Mouse (Mus musculus) limb, embryonic 15.5 days (tissue): ENCODE data around the gene Sit1. TPM values are rescaled to one million over a fixed set of nuclear protein-coding genes. Genes with fewer than 3 reads are reported as not detected.
A peak's percentile ranks its signal among the peaks of the same experiment; 100 is the strongest.

ENCODE experiments used
- ATAC-seq: fragments of 200-750 bp; cut with Nextera tagmentation; 2 replicates; pipeline ENCODE4 v1.8.0; 2017; ENCODE audit warnings: low read depth, moderate TSS enrichment; ENCODE audit not compliant: insufficient number of reproducible peaks, low FRiP score, low TSS enrichment
- H3K27ac ChIP-seq: fragments of 300-500 bp; sonication (generic); 2 replicates; pipeline ENCODE4 v1.5.1; 2015; ENCODE audit warnings: moderate library complexity, mild to moderate bottlenecking, inconsistent platforms
- H3K27me3 ChIP-seq: fragments of 300-500 bp; sonication (generic); 2 replicates; pipeline ENCODE4 v1.6.1; 2015; ENCODE audit warnings: inconsistent platforms
- H3K36me3 ChIP-seq: fragments of 300-500 bp; sonication (generic); 2 replicates; pipeline ENCODE4 v1.6.1; 2015; ENCODE audit warnings: inconsistent platforms
- H3K4me1 ChIP-seq: fragments of 300-500 bp; sonication (generic); 2 replicates; pipeline ENCODE4 v1.6.1; 2015; ENCODE audit warnings: inconsistent platforms
- H3K4me2 ChIP-seq: fragments of 300-500 bp; sonication (generic); 2 replicates; pipeline ENCODE4 v1.6.1; 2015; ENCODE audit warnings: mild to moderate bottlenecking, inconsistent platforms
- H3K4me3 ChIP-seq: fragments of 300-500 bp; sonication (generic); 2 replicates; pipeline ENCODE4 v1.5.1; 2015; ENCODE audit warnings: mild to moderate bottlenecking, inconsistent platforms
- H3K9ac ChIP-seq: fragments of 300-500 bp; sonication (generic); 2 replicates; pipeline ENCODE4 v1.6.1; 2015; ENCODE audit warnings: inconsistent platforms
- H3K9me3 ChIP-seq: fragments of 300-500 bp; sonication (generic); 2 replicates; pipeline ENCODE4 v1.6.1; 2016; ENCODE audit warnings: inconsistent platforms
- WGBS: fragments of 180-500 bp; shearing (Covaris S2); methylation state at CpG from one replicate; pipeline ENCODE4 v1.1.7; 2015; 5-methylcytosine and 5-hydroxymethylcytosine counted together
- polyA plus RNA-seq: library from polyadenylated mRNA; unstranded; fragments of >200 nt; fragmentation: Nextera tagmentation; extraction: Ambion mirVana; gene quantifications from 2 replicates; pipeline ENCODE4 v1.2.1, GENCODE M21; 2015

Sit1 gene
- polyA plus RNA-seq, 1 experiment from 2014 or later, result not detected

DNA sequence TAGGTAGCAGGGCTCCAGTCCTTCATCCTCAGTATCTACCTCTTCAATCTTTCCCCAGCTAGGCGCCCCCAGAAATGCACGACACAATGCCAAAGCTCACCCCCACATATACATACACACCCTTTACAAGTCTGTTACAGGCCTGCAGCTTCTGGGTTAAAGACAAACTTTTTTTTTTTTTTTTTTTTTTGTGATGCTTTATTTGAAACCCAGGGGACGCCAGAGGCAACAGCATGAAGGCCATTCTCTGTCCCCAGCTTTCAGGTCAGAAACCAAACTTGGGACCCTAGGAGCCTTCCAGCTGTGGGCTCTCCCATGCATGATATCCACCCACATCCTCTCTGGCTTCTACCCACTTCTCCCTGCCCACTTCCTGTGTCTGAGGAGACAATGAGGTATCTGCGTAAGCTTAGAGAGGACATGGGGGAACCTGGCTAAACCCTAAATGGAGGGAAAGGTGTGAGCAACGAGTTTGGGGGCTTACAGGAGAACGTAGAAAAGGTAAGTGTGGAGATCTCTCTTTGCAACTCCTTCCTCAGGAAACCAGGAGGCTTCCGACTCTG lies 1.6 kb downstream of the Sit1 start:
- no peaks in the 10 kb centered on the region for H3K27me3 ChIP-seq
- H3K36me3 ChIP-seq, result no peaks in the 10 kb centered on the region
- H3K4me1 ChIP-seq, result peaks cover 5% of the 10 kb centered on the region
- H3K4me2 ChIP-seq, result no peak overlapping the region
- H3K27ac ChIP-seq, result no peak overlapping the region
- no peaks in the 10 kb centered on the region for H3K9me3 ChIP-seq
- no peak for ATAC-seq
- H3K4me3 ChIP-seq, result no peak overlapping the region
- H3K9ac ChIP-seq, result no peak overlapping the region
- WGBS, result 63% methylated on average over 7 of the region's 7 CpGs

- Histone ChIP-seq H3K27me3 (no peaks in the 10 kb centered on the region), H3K9ac (no peak overlapping the region), H3K4me3 (no peak overlapping the region), H3K4me2 (no peak overlapping the region), H3K4me1 (peaks cover 5% of the 10 kb centered on the region), H3K9me3 (no peaks in the 10 kb centered on the region), H3K36me3 (no peaks in the 10 kb centered on the region), H3K27ac (no peak overlapping the region)
- ATAC-seq, result no peak
- WGBS, result 75% methylated on average over 5 of the region's 5 CpGs
Measured at GRCm38 (mm10) chr4:43480985-43481384, 2.5 kb downstream of the Sit1 start.

DNA sequence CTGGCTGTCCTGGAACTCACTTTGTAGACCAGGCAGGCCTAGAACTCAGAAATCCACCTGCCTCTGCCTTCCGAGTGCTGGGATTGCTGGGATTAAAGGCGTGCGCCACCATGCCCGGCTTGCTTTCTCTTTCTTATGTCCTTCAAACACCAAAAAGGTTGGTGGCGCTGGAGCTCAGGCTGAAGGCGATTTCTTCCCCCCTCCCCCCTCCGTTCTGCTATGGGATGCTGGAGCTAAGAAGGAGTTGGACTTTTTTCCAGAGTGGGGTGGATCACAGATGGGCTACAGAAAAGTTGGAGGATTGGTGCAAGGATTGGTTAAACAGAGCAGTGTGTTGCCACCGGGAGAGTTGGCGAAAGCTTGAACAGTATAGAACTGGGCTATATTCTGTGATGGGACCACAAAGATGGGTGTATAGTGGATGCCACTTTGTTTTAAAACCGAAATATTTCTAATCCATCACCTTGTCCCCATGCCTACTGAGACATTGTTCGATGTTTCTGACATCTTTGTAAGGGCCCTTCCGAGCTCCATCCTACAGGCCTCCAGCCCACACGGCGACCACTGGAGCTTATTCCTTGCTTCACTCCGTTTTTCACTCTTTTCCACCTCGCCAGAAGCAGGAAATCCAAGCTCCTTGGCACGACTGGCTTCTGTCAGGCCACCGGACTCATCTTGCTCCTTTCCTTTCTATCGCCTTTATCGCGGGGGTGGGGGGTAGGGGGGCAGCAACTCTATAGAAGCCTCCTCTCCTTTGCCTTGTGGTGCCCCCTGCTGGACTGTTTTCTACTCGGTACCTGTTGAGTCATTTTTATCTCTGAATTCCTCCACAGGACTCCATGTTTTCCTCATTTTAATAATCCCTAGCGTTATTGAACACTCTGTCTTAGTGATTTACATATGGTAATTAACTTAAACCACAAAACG lies 4.4 kb downstream of the Sit1 start:
- Histone ChIP-seq H3K9ac (no peak overlapping the region), H3K27ac (no peak overlapping the region), H3K9me3 (no peaks in the 10 kb centered on the region), H3K4me2 (no peak overlapping the region), H3K4me1 (peaks cover 5% of the 10 kb centered on the region), H3K36me3 (no peaks in the 10 kb centered on the region), H3K4me3 (no peak overlapping the region), H3K27me3 (no peaks in the 10 kb centered on the region)
- WGBS, result 46% methylated on average over 24 of the region's 24 CpGs
- no peak for ATAC-seq

GRCm38 (mm10) chr4:43478534-43478858 lies 5.0 kb downstream of the Sit1 start:
- no peak for ATAC-seq

GRCm38 (mm10) chr4:43477857-43478533 lies 5.5 kb downstream of the Sit1 start:
- no peaks in the 10 kb centered on the region for H3K9me3 ChIP-seq
- no peaks in the 10 kb centered on the region for H3K36me3 ChIP-seq
- peak overlapping the region; percentile 38 for H3K4me2 ChIP-seq
- H3K4me3 ChIP-seq, result peak overlapping the region; percentile 28
- peak overlapping the region; percentile 48; the same call in 1 of the 2 replicates for H3K27ac ChIP-seq
- no peak overlapping the region for H3K9ac ChIP-seq
- WGBS, result 22% methylated on average over 11 of the region's 11 CpGs
- peaks cover 5% of the 10 kb centered on the region for H3K4me1 ChIP-seq
- H3K27me3 ChIP-seq, result no peaks in the 10 kb centered on the region
- ATAC-seq, result peak; percentile 82

More at GRCm38 (mm10) chr4:43478534-43478858, 5.0 kb downstream of the Sit1 start:
- Histone ChIP-seq H3K4me1 (peaks cover 5% of the 10 kb centered on the region), H3K9me3 (no peaks in the 10 kb centered on the region), H3K27me3 (no peaks in the 10 kb centered on the region), H3K4me3 (peak overlapping the region; percentile 28), H3K27ac (peak overlapping the region; percentile 48; the same call in 1 of the 2 replicates), H3K36me3 (no peaks in the 10 kb centered on the region), H3K4me2 (peak overlapping the region; percentile 38), H3K9ac (no peak overlapping the region)
- 48% methylated on average over 8 of the region's 8 CpGs for WGBS

DNA sequence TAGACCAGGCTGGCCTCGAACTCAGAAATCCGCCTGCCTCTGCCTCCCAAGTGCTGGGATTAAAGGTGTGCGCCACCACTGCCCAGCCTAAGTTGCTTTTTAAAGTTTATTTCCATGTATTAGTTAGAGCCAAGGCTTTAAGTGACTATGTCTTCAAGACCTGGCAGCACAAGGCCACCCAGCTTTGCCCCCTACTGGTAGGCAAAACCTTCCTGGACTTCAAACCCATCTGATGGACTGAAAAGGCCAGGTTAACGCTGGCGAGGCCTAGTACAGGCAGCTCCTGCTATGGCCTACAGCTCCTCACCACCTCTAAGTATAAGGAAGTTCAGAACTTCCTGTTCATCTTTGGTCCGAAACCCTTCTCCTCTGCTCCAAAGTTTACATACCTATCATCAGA lies 6.9 kb downstream of the Sit1 start:
- H3K9me3 ChIP-seq, result no peaks in the 10 kb centered on the region
- no peak overlapping the region for H3K9ac ChIP-seq
- H3K4me3 ChIP-seq, result no peak overlapping the region
- peaks cover 5% of the 10 kb centered on the region for H3K4me1 ChIP-seq
- no peak overlapping the region for H3K4me2 ChIP-seq
- H3K27ac ChIP-seq, result no peak overlapping the region
- no peaks in the 10 kb centered on the region for H3K36me3 ChIP-seq
- 87% methylated on average over 6 of the region's 6 CpGs for WGBS
- H3K27me3 ChIP-seq, result no peaks in the 10 kb centered on the region
- no peak for ATAC-seq

DNA sequence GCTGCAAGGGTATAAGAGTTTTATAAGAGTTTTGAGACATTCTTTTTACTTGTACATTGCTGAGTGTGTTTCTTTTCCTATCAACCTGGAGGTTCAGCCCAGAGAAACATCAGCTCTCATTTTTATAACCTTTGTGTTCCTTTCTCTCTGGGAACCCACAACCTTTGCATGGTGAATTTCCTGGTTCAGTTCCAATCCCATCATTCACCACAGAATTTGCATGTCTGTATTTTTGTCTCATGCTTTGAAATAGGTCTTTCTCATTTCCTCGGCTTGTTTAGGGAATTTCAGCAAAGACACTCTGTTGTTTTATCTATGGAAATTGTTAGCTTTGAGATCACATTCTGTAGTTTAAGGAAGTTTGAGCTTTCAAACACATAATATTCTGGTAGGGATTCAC lies 9.9 kb downstream of the Sit1 start:
- Histone ChIP-seq H3K4me2 (no peak overlapping the region), H3K36me3 (no peaks in the 10 kb centered on the region), H3K9ac (no peak overlapping the region), H3K4me3 (no peak overlapping the region), H3K27me3 (no peaks in the 10 kb centered on the region), H3K27ac (no peak overlapping the region), H3K4me1 (peaks cover 5% of the 10 kb centered on the region), H3K9me3 (no peaks in the 10 kb centered on the region)
- 78% methylated on average over 1 of the region's 1 CpGs for WGBS
- no peak for ATAC-seq

DNA sequence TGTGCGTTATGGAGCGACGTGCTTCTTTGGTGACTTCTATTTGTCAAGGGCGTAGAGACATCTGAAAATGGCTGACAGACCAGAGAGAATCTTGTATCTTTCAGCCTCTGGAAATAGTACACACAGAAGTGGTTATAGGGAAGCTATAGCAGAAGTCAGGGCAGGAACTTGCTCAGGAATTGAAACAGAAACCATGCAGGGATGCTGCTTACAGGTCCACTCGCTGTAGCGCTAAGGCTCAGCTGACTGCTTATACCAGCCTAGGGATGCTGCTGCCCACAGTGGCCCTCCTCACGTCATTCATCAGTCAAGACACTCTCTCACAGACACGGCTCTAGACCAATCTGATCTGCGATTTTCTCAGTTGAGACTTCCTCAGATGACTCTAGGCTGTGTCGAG lies 13.2 kb downstream of the Sit1 start:
- no peaks in the 10 kb centered on the region for H3K9me3 ChIP-seq
- no peak overlapping the region for H3K4me3 ChIP-seq
- ATAC-seq, result no peak
- WGBS, result 86% methylated on average over 10 of the region's 10 CpGs
- H3K36me3 ChIP-seq, result no peaks in the 10 kb centered on the region
- H3K27me3 ChIP-seq, result no peaks in the 10 kb centered on the region
- H3K27ac ChIP-seq, result no peak overlapping the region
- H3K9ac ChIP-seq, result no peak overlapping the region
- H3K4me1 ChIP-seq, result no peaks in the 10 kb centered on the region
- no peak overlapping the region for H3K4me2 ChIP-seq

- H3K27ac ChIP-seq, result no peak overlapping the region
- H3K4me1 ChIP-seq, result no peaks in the 10 kb centered on the region
- no peak overlapping the region for H3K4me2 ChIP-seq
- no peaks in the 10 kb centered on the region for H3K36me3 ChIP-seq
- H3K4me3 ChIP-seq, result no peak overlapping the region
- H3K9me3 ChIP-seq, result no peaks in the 10 kb centered on the region
- WGBS, result 86% methylated on average over 7 of the region's 7 CpGs
- ATAC-seq, result no peak
- no peaks in the 10 kb centered on the region for H3K27me3 ChIP-seq
- H3K9ac ChIP-seq, result no peak overlapping the region
Measured at GRCm38 (mm10) chr4:43466872-43467271, 16.7 kb downstream of the Sit1 start.

DNA sequence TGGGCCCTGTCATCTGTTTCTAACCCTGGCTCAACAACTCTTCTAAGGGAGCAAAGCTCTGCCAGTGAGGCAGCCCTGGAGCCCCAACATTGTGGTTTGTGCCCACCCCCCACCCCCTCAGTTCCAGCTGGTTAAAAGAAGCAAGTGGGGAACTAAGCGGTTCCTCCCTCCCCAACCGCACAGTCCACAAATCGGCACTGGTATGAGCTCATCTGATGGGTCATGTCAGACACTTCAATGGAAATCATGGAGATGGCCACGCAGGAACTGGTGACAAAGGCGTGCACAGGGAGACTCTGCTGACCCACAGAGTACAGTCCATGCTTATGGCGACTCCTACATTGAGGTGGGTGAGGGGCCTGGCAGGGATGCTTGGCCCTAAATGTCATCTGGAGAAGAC lies 17.6 kb downstream of the Sit1 start:
- no peaks in the 10 kb centered on the region for H3K9me3 ChIP-seq
- no peak overlapping the region for H3K9ac ChIP-seq
- no peaks in the 10 kb centered on the region for H3K27me3 ChIP-seq
- 86% methylated on average over 6 of the region's 6 CpGs for WGBS
- H3K27ac ChIP-seq, result no peak overlapping the region
- H3K4me2 ChIP-seq, result no peak overlapping the region
- no peak overlapping the region for H3K4me3 ChIP-seq
- no peaks in the 10 kb centered on the region for H3K4me1 ChIP-seq
- no peak for ATAC-seq
- no peaks in the 10 kb centered on the region for H3K36me3 ChIP-seq

DNA sequence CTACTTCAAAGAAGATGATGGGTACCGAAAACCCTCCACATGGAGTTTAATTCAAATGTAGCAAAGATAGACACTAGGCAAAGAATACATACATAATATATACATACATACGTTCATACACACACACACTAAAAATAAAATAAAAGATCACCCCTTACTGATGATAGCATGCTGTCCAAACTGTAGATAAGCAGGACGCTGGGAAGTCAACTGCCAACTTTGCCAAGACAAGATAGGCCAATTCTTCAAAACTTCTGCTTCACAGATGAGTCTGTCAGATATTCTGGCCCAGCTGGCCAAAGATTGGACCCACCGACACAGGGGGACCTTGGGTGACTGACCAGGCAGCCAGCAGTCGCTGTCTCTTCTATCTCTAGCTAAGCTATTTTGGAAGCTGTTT lies 20.4 kb downstream of the Sit1 start:
- WGBS, result 88% methylated on average over 5 of the region's 5 CpGs

DNA sequence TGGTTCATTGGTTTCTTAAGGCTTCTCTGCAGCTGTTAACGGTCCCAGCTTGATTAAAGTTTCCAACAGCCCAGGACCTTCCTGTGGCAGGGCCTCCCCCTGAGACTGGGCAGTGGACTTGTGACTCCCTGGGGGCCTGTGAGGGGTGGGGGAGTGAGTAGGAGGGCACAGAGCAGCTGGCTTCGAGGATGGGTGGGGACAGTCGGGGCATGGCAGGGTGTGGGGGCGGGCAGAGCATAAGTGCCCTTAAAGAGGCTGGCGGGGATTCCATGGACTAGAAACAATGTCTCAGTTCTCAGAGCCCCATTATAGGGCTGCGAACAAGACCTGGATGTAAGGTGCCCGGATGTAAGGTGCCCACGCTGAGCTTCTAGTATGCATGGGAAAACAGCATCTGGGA lies 26.4 kb downstream of the Sit1 start:
- no peak for ATAC-seq
- no peak overlapping the region for H3K4me2 ChIP-seq
- no peak overlapping the region for H3K9ac ChIP-seq
- no peaks in the 10 kb centered on the region for H3K9me3 ChIP-seq
- H3K27ac ChIP-seq, result no peak overlapping the region
- H3K27me3 ChIP-seq, result peaks cover 29% of the 10 kb centered on the region
- no peaks in the 10 kb centered on the region for H3K36me3 ChIP-seq
- whole genome bisulfite sequencing, result 25% methylated on average over 8 of the region's 8 CpGs
- H3K4me3 ChIP-seq, result no peak overlapping the region
- peaks cover 19% of the 10 kb centered on the region for H3K4me1 ChIP-seq

More for the DNA sequence above, 20.4 kb downstream of the Sit1 start:
- Histone ChIP-seq H3K27ac (no peak overlapping the region), H3K9ac (no peak overlapping the region), H3K9me3 (no peaks in the 10 kb centered on the region), H3K27me3 (no peaks in the 10 kb centered on the region), H3K4me3 (no peak overlapping the region), H3K4me2 (no peak overlapping the region), H3K4me1 (no peaks in the 10 kb centered on the region), H3K36me3 (no peaks in the 10 kb centered on the region)
- no peak for ATAC-seq
